8 mouse cellular contexts compared by ENCODE assay signal in the genomic region with DNA sequence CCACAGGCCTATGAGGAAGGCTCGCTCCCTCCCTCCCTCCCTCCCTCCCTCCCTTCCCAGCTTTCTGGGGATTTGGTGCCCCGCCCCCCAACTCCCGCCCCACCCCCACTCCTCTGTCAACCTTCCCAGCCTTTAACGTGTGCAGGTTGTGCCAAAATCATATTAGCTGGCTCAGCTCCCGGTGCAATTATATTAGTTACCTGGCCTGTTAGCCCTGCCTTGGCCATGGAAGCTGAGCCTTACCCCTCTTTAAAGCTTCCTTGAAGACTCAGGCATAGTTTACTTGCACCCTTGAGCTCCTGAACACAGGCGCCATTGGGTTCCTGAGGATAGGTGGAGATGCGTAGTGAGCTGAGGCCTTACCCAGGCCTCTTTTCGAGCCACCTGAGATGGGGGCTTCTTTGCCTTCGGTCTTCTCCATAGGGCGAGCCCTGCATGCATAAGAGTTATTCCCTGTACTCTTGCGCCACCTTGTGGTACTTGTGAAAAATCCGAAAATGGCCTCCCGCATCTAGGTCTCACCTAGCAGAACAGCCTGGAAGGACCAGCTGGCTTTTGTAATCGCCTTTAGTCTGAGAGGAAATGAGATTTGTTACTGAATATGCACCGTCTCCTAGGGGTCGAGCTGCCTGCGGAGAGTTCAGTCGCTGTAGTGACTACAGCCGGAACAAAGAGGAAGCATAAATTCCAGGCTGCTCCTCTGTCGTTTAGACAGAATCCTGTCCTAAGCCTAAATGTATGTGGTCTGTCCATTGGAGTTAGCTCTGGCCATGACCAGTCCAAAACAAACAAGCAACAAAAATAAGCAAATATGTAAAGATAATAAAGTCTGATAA. TPM values are rescaled to one million over a fixed set of nuclear protein-coding genes. Genes with fewer than 3 reads are reported as not detected.
DNase-seq lines count a peak whose midpoint lies in the region; ATAC-seq lines count a peak whose summit lies in the region.

No protein-coding gene starts in this region.

- peak; percentile 56 for ATAC-seq in inflammation-experienced regulatory T-cells, adult 6 months
- peak; percentile 95 for ATAC-seq in megakaryocyte progenitor cell, adult 5-6 weeks (replicated peaks; ENCODE audit: poor library complexity)

- DNase-seq in adipocyte (ENCODE audit: low spot score) = peak; percentile 86
- DNase-seq in embryo, embryonic 10 days (ENCODE audit: low spot score) = peak; percentile 95
- peak; percentile 51 for DNase-seq in gastrocnemius, postnatal 25 days
- DNase-seq in left cerebral cortex, adult 9 months (ENCODE audit: low spot score in 2 of 2) = peak; percentile 40 to 84
- peak; percentile 84 to 87 for DNase-seq in right cerebral cortex, postnatal 10 days (ENCODE audit: low spot score in 2 of 2)
- DNase-seq in urinary bladder, postnatal 4 days (ENCODE audit: low spot score in 2 of 2) = peak; percentile 60 to 70

RNA-seq across cellular contexts. Expression of a gene that starts 51.8 kb away (rescaled TPM):
- 1 to 10 TPM; 2.8 to 8.5 TPM for total RNA-seq in gastrocnemius, postnatal 25 days (2021)
- polyA plus RNA-seq in inflammation-experienced regulatory T-cells, adult 6 months (2017; shearing (Covaris generic)) = not detected
- 0.17 and 0.52 TPM in 2 replicates for total RNA-seq in megakaryocyte progenitor cell, adult 5-6 weeks (2015)
- total RNA-seq in megakaryocyte progenitor cell, adult 5-6 weeks (2017) = 0.29 and 0.81 TPM in 2 replicates

Comparison
In these comparisons a context has a peak if more than half of its experiments do, and no peak if none do; other contexts are left out.
1. Peak in every context shown above with its lines: DNase-seq and ATAC-seq.